In the genomic region with DNA sequence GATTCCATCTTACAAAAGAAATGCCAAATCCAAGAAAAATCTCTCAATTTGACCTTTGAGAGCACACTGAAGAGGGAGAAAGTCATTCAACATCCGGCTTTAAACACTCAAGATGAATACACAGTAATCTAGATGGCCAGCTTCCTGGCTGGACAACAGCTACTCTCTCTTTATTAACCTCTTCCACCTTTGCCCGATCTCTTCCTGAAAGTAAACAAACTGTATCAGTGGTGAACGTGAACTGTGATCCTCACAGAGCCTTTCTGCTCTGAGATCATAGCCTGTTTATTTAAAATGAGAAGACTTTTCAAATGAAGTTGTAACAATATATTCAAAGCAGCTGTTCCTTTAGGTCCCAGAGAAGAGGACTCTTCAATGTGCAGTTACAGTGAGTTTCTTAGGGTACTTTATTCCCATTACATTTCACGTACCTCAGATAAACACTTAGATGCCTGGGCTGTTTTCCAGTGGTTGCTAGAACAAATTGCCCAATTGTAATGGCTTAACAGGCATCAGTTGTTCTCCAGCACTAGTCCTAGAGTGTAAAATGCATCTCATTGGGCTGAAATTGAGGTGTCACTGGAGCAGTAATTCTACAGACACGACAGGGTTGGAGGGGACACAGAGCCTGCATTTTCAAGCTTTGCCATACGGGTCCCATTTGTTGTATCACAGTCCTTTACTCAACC, we compare ENCODE assay signal across 28 mouse cellular contexts.
A peak's percentile ranks its signal among the peaks of the same experiment; 100 is the strongest.
DNase-seq lines count a peak whose midpoint lies in the region; ATAC-seq and TF ChIP-seq lines count a peak whose summit lies in the region.
"Had no signal": no experiment of that assay in that cellular context is flagged by ENCODE, and none has a peak within 500 bp of the region (broad histone marks: within the 10 kb centered on the region; RNA-seq: fewer than 3 reads in every experiment).

No protein-coding gene starts in this region.

- H3K4me3 ChIP-seq in liver, embryonic 11.5 days (ENCODE audit: low read depth, low read length): no peak overlapping the region
- H3K4me3 ChIP-seq in liver, embryonic 13.5 days (replicated peaks): no peak overlapping the region
- H3K4me3 ChIP-seq in midbrain, embryonic 10.5 days: no peak overlapping the region
- no peak overlapping the region for H3K4me3 ChIP-seq in stomach, postnatal 0 days (ENCODE audit: low read depth, low read length)
- H3K4me3 ChIP-seq: embryonic facial prominence, embryonic 10.5 days; embryonic facial prominence, embryonic 13.5 days; erythroblast, embryonic 14.5 days; forebrain, embryonic 12.5 days; forebrain, embryonic 15.5 days; heart, adult 2 months; heart, embryonic 10.5 days; heart, embryonic 13.5 days had no signal

- ATAC-seq in liver, embryonic 11.5 days (replicated peaks; ENCODE audit: low FRiP score): 0 out of 2 replicates have a peak, but pooled peaks have one; percentile 45
- peak; percentile 57; the same call in 1 of the 2 replicates for ATAC-seq in liver, embryonic 13.5 days (ENCODE audit: low read depth)
- no peak for ATAC-seq in stomach, postnatal 0 days (ENCODE audit: low FRiP score, low TSS enrichment)
- ATAC-seq: activated CD4-positive, CD25-positive, alpha-beta regulatory T cell, adult 4 months; forebrain, embryonic 15.5 days; hindbrain, postnatal 0 days had no signal

- no peak overlapping the region for H3K9ac ChIP-seq in liver, embryonic 11.5 days (ENCODE audit: low read depth, low read length)
- H3K9ac ChIP-seq in liver, embryonic 13.5 days: no peak overlapping the region
- H3K9ac ChIP-seq in stomach, postnatal 0 days (ENCODE audit: low read length): no peak overlapping the region
- H3K9ac ChIP-seq: embryonic facial prominence, embryonic 13.5 days; forebrain, embryonic 12.5 days; forebrain, embryonic 15.5 days; heart, embryonic 13.5 days; hindbrain, embryonic 14.5 days had no signal

- WGBS in liver, embryonic 11.5 days: 60% methylated on average over 6 of the region's 6 CpGs
- 41% methylated on average over 6 of the region's 6 CpGs for WGBS in liver, embryonic 13.5 days (ENCODE audit: insufficient replicate concordance)
- 73% methylated on average over 6 of the region's 6 CpGs for WGBS in midbrain, embryonic 10.5 days
- 36% methylated on average over 6 of the region's 6 CpGs for WGBS in stomach, postnatal 0 days

- H3K4me1 ChIP-seq in liver, embryonic 11.5 days (replicated peaks; ENCODE audit: control insufficient read depth, insufficient read depth, low read length): no peaks in the 10 kb centered on the region
- H3K4me1 ChIP-seq in liver, embryonic 13.5 days (replicated peaks): no peaks in the 10 kb centered on the region
- H3K4me1 ChIP-seq in midbrain, embryonic 10.5 days: no peaks in the 10 kb centered on the region
- no peaks in the 10 kb centered on the region for H3K4me1 ChIP-seq in stomach, postnatal 0 days (replicated peaks; ENCODE audit: control insufficient read depth, insufficient read depth)
- H3K4me1 ChIP-seq: embryonic facial prominence, embryonic 10.5 days; embryonic facial prominence, embryonic 13.5 days; forebrain, embryonic 12.5 days; forebrain, embryonic 15.5 days; heart, embryonic 10.5 days; heart, embryonic 13.5 days had no signal

- peak; percentile 32 for DNase-seq in embryo, embryonic 10 days (ENCODE audit: low spot score)
- DNase-seq in embryo, embryonic 11 days: no peak
- no peak for DNase-seq in liver, embryonic 11.5 days (ENCODE audit: low spot score)
- no peak for DNase-seq in liver
- DNase-seq in liver, embryonic 13.5 days: no peak
- peak; percentile 18 for DNase-seq in yolk sac, embryonic 10.5 days (ENCODE audit: low spot score)
- DNase-seq in midbrain, embryonic 10.5 days (ENCODE audit: low spot score): no peak
- no peak for DNase-seq in stomach, postnatal 0 days (ENCODE audit: low spot score)
- DNase-seq: adrenal gland, adult 8-10 months; adrenal gland, postnatal 25 days; cerebellum, adult 18-20 months; cerebellum, adult 9-10 months; cerebellum, postnatal 14 days; gastrocnemius, postnatal 10 days; gastrocnemius, postnatal 36 days; heart, adult 2 months; heart, postnatal 14 days; heart, postnatal 4 days had no signal

- no peak for TF ChIP-seq CTCF in stomach, postnatal 0 days (IDR thresholded peaks at IDR 0.05; ENCODE audit: low read depth)

- no peak overlapping the region for H3K27ac ChIP-seq in liver, embryonic 11.5 days (ENCODE audit: low read depth, low read length)
- H3K27ac ChIP-seq in liver, embryonic 13.5 days: peak overlapping the region; percentile 13; the same call in 1 of the 2 replicates
- no peak overlapping the region for H3K27ac ChIP-seq in midbrain, embryonic 10.5 days (replicated peaks)
- H3K27ac ChIP-seq in stomach, postnatal 0 days (replicated peaks): no peak overlapping the region
- H3K27ac ChIP-seq: embryonic facial prominence, embryonic 10.5 days; embryonic facial prominence, embryonic 13.5 days; forebrain, embryonic 12.5 days; forebrain, embryonic 15.5 days; heart, adult 2 months; heart, embryonic 10.5 days; heart, embryonic 13.5 days; hindbrain, embryonic 14.5 days; hindbrain, postnatal 0 days had no signal

- no peak for TF ChIP-seq EP300 in stomach, postnatal 0 days (optimal IDR thresholded peaks at IDR 0.05)

- H3K4me2 ChIP-seq in liver, embryonic 11.5 days: no peak overlapping the region
- H3K4me2 ChIP-seq in liver, embryonic 13.5 days: no peak overlapping the region
- H3K4me2 ChIP-seq in stomach, postnatal 0 days (replicated peaks; ENCODE audit: low read depth): no peak overlapping the region
- H3K4me2 ChIP-seq: embryonic facial prominence, embryonic 13.5 days; forebrain, embryonic 12.5 days; forebrain, embryonic 15.5 days; heart, embryonic 13.5 days; hindbrain, embryonic 14.5 days had no signal

- H3K9me3 ChIP-seq in liver, embryonic 11.5 days (ENCODE audit: control insufficient read depth, low read length): no peaks in the 10 kb centered on the region
- H3K9me3 ChIP-seq in liver, embryonic 13.5 days (replicated peaks): no peaks in the 10 kb centered on the region
- H3K9me3 ChIP-seq in midbrain, embryonic 10.5 days (replicated peaks): no peaks in the 10 kb centered on the region
- H3K9me3 ChIP-seq in stomach, postnatal 0 days (ENCODE audit: control insufficient read depth, low read length): no peaks in the 10 kb centered on the region
- H3K9me3 ChIP-seq: embryonic facial prominence, embryonic 10.5 days; embryonic facial prominence, embryonic 13.5 days; forebrain, embryonic 12.5 days; forebrain, embryonic 15.5 days; heart, embryonic 10.5 days; heart, embryonic 13.5 days had no signal

- no peaks in the 10 kb centered on the region for H3K27me3 ChIP-seq in liver, embryonic 11.5 days (replicated peaks; ENCODE audit: control insufficient read depth, insufficient read depth, low read length)
- no peaks in the 10 kb centered on the region for H3K27me3 ChIP-seq in liver, embryonic 13.5 days
- H3K27me3 ChIP-seq in midbrain, embryonic 10.5 days (ENCODE audit: low read depth, poor library complexity, severe bottlenecking): no peaks in the 10 kb centered on the region
- H3K27me3 ChIP-seq in stomach, postnatal 0 days (ENCODE audit: control insufficient read depth, insufficient read depth, low read length): no peaks in the 10 kb centered on the region
- H3K27me3 ChIP-seq: embryonic facial prominence, embryonic 13.5 days; forebrain, embryonic 12.5 days; forebrain, embryonic 15.5 days; heart, embryonic 13.5 days had no signal

- no peaks in the 10 kb centered on the region for H3K36me3 ChIP-seq in liver, embryonic 11.5 days (ENCODE audit: control insufficient read depth, insufficient read depth, low read length)
- H3K36me3 ChIP-seq in liver, embryonic 13.5 days: no peaks in the 10 kb centered on the region
- no peaks in the 10 kb centered on the region for H3K36me3 ChIP-seq in midbrain, embryonic 10.5 days
- H3K36me3 ChIP-seq in stomach, postnatal 0 days (ENCODE audit: control insufficient read depth, insufficient read depth, low read length): no peaks in the 10 kb centered on the region
- H3K36me3 ChIP-seq: embryonic facial prominence, embryonic 10.5 days; embryonic facial prominence, embryonic 13.5 days; forebrain, embryonic 12.5 days; forebrain, embryonic 15.5 days; heart, embryonic 10.5 days; heart, embryonic 13.5 days had no signal

Comparison
In these comparisons a context has a peak if more than half of its experiments do, and no peak if none do; other contexts are left out.
1. DNase-seq: peak in embryo, embryonic 10 days (single experiment) and yolk sac, embryonic 10.5 days (single experiment); none in embryo, embryonic 11 days (single experiment), liver, embryonic 11.5 days (single experiment), liver (single experiment), liver, embryonic 13.5 days (single experiment), midbrain, embryonic 10.5 days (single experiment) and stomach, postnatal 0 days (single experiment).